Mouse (Mus musculus) limb, embryonic 10.5 days (tissue): ENCODE data around the gene Ace2. TPM values are rescaled to one million over a fixed set of nuclear protein-coding genes. Genes with fewer than 3 reads are reported as not detected.

Experiments used
- DNase-seq: peaks from one replicate; pipeline ENCODE4 v3.0.0-alpha.2; 2017; ENCODE audit warnings: low spot score
- H3K27ac ChIP-seq: fragments of 300-500 bp; sonication (generic); 2 replicates; pipeline ENCODE4 v1.5.1; 2016; ENCODE audit warnings: mild to moderate bottlenecking
- H3K27me3 ChIP-seq: fragments of 300-500 bp; sonication (generic); 2 replicates; pipeline ENCODE4 v1.6.1; 2016; ENCODE audit warnings: low read depth, mild to moderate bottlenecking; ENCODE audit not compliant: poor library complexity, severe bottlenecking
- H3K36me3 ChIP-seq: fragments of 300-500 bp; sonication (generic); 2 replicates; pipeline ENCODE4 v1.6.1; 2016; ENCODE audit warnings: mild to moderate bottlenecking, moderate library complexity
- H3K4me1 ChIP-seq: fragments of 300-500 bp; sonication (generic); 2 replicates; pipeline ENCODE4 v1.6.1; 2016
- H3K4me3 ChIP-seq: fragments of 300-500 bp; sonication (generic); 2 replicates; pipeline ENCODE4 v1.5.1; 2016; ENCODE audit warnings: mild to moderate bottlenecking, moderate library complexity
- H3K9me3 ChIP-seq: fragments of 300-500 bp; sonication (generic); replicated peaks from 2 replicates; pipeline ENCODE4 v1.6.1; 2016; ENCODE audit warnings: mild to moderate bottlenecking
- WGBS: fragments of 180-500 bp; shearing (Covaris S2); methylation state at CpG from one replicate; pipeline ENCODE4 v1.1.7; 2016; 5-methylcytosine and 5-hydroxymethylcytosine counted together
- polyA plus RNA-seq: library from polyadenylated mRNA; unstranded; fragments of >200 nt; fragmentation: Nextera tagmentation; extraction: Ambion mirVana; gene quantifications from 2 replicates; pipeline ENCODE4 v1.2.1, GENCODE M21; 2016

Ace2 gene
- polyA plus RNA-seq, 1 experiment from 2014 or later, result 0.14 TPM

DNA sequence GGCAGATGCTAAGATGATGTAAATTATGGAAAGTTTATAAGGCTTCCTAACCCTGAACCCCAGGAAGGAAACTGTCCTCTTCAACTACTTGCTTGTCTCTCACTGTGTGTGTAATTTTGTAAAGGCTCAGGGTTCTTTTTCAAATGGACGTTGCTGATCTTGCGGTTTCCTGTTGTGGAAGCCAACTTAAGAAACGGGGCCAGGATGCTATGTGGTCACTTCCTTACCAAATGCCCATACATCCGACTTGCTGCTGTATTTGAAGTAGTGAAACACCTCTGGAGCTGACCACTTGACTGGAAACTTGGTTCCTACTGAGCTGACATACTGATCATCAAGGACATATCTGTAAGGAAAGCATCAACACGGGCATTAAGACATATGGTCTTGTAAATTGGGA lies 61.4 kb downstream of the Ace2 start:
- Histone ChIP-seq H3K4me1 (no peaks in the 10 kb centered on the region), H3K4me3 (no peak overlapping the region), H3K36me3 (no peaks in the 10 kb centered on the region), H3K27me3 (peaks cover 57% of the 10 kb centered on the region), H3K27ac (no peak overlapping the region), H3K9me3 (no peaks in the 10 kb centered on the region)
- DNase-seq, result no peak
- WGBS, result 82% methylated on average over 5 of the region's 5 CpGs

DNA sequence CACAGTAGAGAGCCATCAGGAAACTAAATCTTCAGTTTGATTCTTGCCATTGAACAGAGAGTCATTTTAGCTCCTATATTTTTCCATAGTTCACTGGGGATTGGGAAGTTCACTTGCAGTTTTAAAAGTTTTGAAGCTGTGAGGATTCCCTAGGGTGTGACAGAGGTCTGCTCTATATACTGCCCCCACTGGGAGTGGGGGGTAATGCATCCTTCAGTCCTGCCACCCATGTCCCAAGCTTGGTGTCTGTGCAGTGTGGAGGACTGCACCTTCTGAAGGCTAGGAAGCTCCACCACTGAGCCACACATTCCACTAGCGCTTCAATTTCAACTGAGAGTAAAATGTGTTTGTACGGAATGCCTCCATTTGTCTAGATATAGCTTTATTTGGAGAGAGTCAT lies 82.9 kb downstream of the Ace2 start:
- Histone ChIP-seq H3K36me3 (no peaks in the 10 kb centered on the region), H3K4me3 (no peak overlapping the region), H3K27ac (no peak overlapping the region), H3K27me3 (peaks cover 75% of the 10 kb centered on the region), H3K4me1 (no peaks in the 10 kb centered on the region), H3K9me3 (no peaks in the 10 kb centered on the region)
- DNase-seq, result no peak
- 70% methylated on average over 2 of the region's 2 CpGs for WGBS

DNA sequence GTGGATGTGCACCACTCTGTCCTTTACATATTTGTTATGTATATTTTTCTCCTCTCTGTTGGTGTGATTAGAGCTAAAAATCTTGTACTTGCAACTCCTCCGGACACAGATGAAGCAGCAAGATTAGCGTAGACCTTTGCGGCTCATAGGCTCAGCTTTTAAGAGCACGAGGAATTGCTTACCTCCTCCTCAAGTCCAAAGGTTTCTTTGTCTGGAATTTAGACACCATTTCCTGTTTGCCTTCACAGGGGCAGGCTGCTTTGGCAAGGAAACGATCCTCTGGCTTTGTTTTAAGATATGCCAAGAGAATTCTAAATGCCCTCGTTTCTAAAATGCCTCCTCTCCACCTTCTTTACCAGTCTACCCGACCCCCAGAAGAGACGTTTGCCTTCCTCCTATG lies 94.2 kb downstream of the Ace2 start:
- H3K9me3 ChIP-seq, result no peaks in the 10 kb centered on the region
- H3K27me3 ChIP-seq, result peaks cover 76% of the 10 kb centered on the region
- no peak overlapping the region for H3K4me3 ChIP-seq
- no peaks in the 10 kb centered on the region for H3K36me3 ChIP-seq
- no peaks in the 10 kb centered on the region for H3K4me1 ChIP-seq
- H3K27ac ChIP-seq, result peak overlapping the region; percentile 53
- DNase-seq, result no peak
- 64% methylated on average over 8 of the region's 8 CpGs for WGBS

Other genes starting within 250 kb of the Ace2 start
- 13.4 and 17.9 TPM in 2 replicates for gene Ap1s2, start 230.3 kb upstream of the Ace2 start, polyA plus RNA-seq
- gene Zrsr2, start 180.7 kb upstream of the Ace2 start, polyA plus RNA-seq, result 68.1 and 70.2 TPM in 2 replicates
- 0.19 and 0.34 TPM in 2 replicates for gene Car5b, start 111.3 kb upstream of the Ace2 start, polyA plus RNA-seq
- 49.5 and 55.1 TPM in 2 replicates for gene Siah1b, start 62.8 kb upstream of the Ace2 start, polyA plus RNA-seq
- gene Cltrn, start 50.5 kb upstream of the Ace2 start, polyA plus RNA-seq, result 0.26 and 0.31 TPM in 2 replicates
- 0.28 and 0.39 TPM in 2 replicates for gene Bmx, start 118.9 kb downstream of the Ace2 start, polyA plus RNA-seq
- gene Pir, start 130.0 kb downstream of the Ace2 start, polyA plus RNA-seq, result 8.1 and 9.5 TPM in 2 replicates
- 6.3 and 9.6 TPM in 2 replicates for gene Vegfd, start 234.0 kb downstream of the Ace2 start, polyA plus RNA-seq